Mouse (Mus musculus) large intestine, adult 2 months (tissue): Measurements from ENCODE around the gene Pld3. TPM values are rescaled to one million over a fixed set of nuclear protein-coding genes. Genes with fewer than 3 reads are reported as not detected.

ENCODE experiments used
- DNase-seq: peaks from one replicate; pipeline ENCODE4 v3.0.0-alpha.2; 2012; ENCODE audit warnings: low read depth, low spot score
- WGBS: fragments of 180-500 bp; shearing (Covaris S2); methylation state at CpG from one replicate; pipeline ENCODE4 v1.1.7; 2018; 5-methylcytosine and 5-hydroxymethylcytosine counted together
- polyA plus RNA-seq: library from polyadenylated mRNA; depleted of rRNA; stranded (reverse); fragments of >200 nt; gene quantifications from 2 replicates; pipeline ENCODE4 v1.2.3, GENCODE M21; 2012; rRNA removed

Pld3 gene
- polyA plus RNA-seq, 1 experiment: 63.0 TPM

DNA sequence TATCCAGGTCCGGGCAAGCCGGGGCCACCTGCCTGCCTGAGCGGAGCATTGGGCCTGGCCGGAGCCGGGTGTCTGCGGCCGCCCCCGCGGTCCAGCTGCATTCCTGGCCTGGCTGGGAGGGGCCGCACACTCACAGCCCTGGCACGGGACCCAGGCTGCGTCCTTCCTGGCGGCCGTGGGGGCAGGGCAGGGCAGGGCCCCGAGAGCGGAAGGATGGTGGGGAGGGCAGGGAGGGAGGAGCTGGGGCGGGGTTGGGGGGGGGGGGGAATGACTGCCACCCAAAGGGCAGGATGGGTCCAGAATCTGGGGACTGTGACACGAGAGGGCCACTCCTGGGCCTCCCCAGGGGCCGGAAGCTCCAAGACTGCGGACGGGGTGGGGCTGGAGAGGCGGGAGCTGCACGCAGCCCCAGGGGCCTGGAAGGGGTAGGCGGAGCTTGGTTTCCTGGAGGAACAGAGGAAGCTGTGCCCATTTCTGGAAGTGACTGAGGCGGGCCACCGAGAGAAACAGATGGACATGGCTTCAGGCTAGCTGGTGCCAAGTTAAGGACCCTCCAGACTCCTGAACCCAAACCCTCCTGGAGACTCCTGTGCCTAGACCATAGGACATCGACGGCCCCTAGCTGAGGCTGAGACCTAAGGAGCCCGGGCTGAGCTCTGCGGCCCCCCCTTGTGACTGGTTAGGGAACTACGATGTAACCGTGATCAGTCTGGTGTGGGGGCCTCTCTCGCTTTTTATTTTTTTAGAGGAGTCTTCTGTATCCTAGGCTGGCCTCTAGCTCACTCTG lies 62.3 kb downstream of the Pld3 start:
- no peak for DNase-seq
- WGBS: under 1% methylated on average over 32 of the region's 33 CpGs

- 8% methylated on average over 4 of the region's 4 CpGs for WGBS
Observed at GRCm38 (mm10) chr7:27490227-27490542, 62.8 kb downstream of the Pld3 start.

DNA sequence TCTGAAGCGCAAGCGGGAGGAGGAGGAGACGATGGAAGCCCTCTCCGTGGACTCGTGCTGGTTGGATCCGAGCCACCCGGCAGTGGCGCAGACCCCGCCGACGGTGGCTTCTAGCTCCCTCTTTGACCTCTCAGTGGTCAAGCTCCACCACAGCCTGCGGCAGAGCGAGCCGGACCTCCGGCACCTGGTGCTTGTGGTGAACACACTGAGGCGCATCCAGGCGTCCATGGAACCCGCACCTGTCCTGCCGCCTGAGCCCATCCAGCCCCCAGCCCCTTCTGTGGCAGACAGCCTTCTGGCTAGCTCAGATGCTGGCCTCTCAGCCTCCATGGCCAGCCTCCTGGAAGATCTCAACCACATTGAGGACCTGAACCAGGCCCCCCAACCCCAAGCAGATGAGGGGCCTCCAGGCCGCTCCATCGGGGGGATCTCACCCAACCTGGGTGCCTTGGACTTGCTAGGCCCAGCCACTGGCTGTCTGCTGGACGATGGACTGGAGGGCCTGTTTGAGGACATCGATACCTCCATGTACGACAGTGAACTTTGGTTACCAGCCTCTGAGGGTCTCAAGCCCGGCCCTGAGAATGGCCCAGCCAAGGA lies 63.6 kb downstream of the Pld3 start:
- WGBS: 85% methylated on average over 25 of the region's 25 CpGs
- DNase-seq: no peak

More at GRCm38 (mm10) chr7:27490227-27490542, 62.8 kb downstream of the Pld3 start:
- no peak for DNase-seq

GRCm38 (mm10) chr7:27487740-27488268 lies 65.2 kb downstream of the Pld3 start:
- no peak for DNase-seq
- WGBS: 1% methylated on average over 13 of the region's 13 CpGs

DNA sequence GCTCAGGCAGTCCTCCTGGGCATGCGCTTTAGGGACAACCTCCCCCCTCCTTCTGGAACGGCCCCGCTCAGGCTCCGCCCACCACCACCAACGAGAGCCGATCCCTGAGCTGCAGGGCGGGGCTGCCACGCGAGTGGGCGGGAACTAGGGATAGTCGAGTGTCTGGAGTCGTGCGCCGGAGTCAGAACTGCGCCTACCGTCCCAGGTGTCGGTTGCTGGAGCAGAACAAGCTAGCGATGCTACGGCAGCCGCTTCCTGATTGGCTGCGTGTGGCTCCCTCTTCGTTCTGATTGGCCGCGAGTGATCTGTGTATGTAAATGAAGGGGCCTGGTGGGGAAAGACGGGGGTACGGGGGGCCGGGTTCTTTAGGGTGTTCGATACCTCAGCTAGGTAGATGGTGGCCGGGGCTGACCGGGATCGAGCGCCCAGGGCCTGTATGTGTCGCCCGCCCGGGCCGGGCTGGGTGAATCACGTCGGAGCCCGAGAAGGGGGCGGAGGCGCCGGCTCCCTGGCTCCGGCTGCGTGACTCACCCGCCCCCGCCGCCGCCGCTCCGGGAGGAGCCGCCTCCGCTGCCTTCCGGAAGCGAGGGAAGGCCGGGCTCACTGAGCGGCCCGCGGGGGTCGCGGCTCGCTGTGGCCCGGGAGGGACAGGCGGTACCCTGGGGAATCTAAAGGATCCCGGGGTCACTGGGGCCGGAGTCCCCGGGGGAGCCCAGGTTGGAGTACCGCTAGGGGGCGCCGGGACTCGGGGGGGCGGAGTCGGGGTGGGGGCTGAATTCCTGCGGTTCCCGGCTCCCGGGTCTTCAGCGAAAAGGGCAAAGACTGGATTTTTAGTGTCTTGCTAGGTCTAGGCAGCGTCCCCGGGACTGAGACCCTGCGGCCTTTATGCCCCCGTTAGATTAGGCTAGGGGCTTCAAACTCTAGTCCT lies 66.0 kb downstream of the Pld3 start, which contains the start of gene Sertad1:
Gene Sertad1 (plus strand): TSS at position 141 of the 928 bp plus-strand sequence.
- under 1% methylated on average over 79 of the region's 80 CpGs for WGBS
- peak; percentile 97 for DNase-seq

DNA sequence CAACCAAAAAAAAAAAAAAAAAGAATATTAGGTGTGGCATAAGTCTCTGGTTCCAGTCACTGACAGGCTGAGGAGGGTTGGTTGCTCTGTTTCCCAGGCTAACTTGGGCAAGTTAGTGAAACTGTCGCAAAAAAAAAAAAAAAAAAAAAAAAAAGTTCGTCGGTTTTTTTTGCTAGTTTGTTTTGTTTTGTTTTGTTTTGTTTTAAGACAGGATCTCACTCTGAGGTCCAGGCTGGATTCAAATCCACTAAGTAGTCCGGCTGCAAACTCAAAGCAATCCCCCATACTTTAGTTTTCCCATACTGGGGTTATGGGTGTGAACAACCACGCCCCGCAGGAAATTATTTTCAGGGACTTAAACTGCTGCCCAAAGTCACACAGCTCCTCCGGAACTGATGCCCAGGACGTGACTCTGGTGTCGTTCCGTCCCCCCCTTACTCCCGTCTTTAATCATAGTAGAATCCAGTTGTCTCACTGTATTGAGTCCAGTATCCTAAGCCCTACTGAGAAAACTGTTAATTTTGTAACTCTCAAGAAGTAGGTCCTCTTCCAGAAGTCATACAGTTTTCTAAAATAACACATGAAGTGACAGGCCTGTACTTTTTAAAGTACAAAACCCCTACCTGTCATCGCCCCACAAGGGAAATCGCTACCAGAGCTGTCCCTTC lies 66.8 kb downstream of the Pld3 start:
- DNase-seq: no peak
- under 1% methylated on average over 13 of the region's 13 CpGs for WGBS

- 89% methylated on average over 4 of the region's 4 CpGs for WGBS
- DNase-seq: no peak
Observed at GRCm38 (mm10) chr7:27483860-27484259, 69.2 kb downstream of the Pld3 start.

Other genes starting within 250 kb of the Pld3 start
- gene Ltbp4, start 215.5 kb downstream of the Pld3 start, polyA plus RNA-seq: 71.2 and 75.4 TPM in 2 replicates
- 59.9 and 78.1 TPM in 2 replicates for gene Shkbp1, start 197.2 kb downstream of the Pld3 start, polyA plus RNA-seq
- gene Gm20479, start 195.8 kb downstream of the Pld3 start, polyA plus RNA-seq: 0.22 TPM in 1 of 2 replicates, not detected in the other
- gene Sptbn4, start 105.5 kb downstream of the Pld3 start, polyA plus RNA-seq: 0.19 and 0.34 TPM in 2 replicates
- gene Blvrb, start 105.2 kb downstream of the Pld3 start, polyA plus RNA-seq: 60.1 and 72.7 TPM in 2 replicates
- 14.5 and 15.3 TPM in 2 replicates for gene Sertad3, start 79.5 kb downstream of the Pld3 start, polyA plus RNA-seq
- 54.5 and 60.4 TPM in 2 replicates for gene Sertad1, start 66.3 kb downstream of the Pld3 start, polyA plus RNA-seq
- 1.1 and 1.2 TPM in 2 replicates for gene Prx, start 53.9 kb downstream of the Pld3 start, polyA plus RNA-seq
- 0.56 and 0.73 TPM in 2 replicates for gene Hipk4, start 30.0 kb downstream of the Pld3 start, polyA plus RNA-seq
- gene 2310022A10Rik, start within 50 bp of the Pld3 start, polyA plus RNA-seq: 15.9 and 16.6 TPM in 2 replicates
- 40.2 and 44.7 TPM in 2 replicates for gene Akt2, start 38.3 kb upstream of the Pld3 start, polyA plus RNA-seq
- gene Ttc9b, start 100.7 kb upstream of the Pld3 start, polyA plus RNA-seq: 0.12 and 0.38 TPM in 2 replicates
- gene Map3k10, start 121.4 kb upstream of the Pld3 start, polyA plus RNA-seq: 10.8 and 11.4 TPM in 2 replicates
- 0.10 TPM in 2 replicates for gene Zfp607b, start 136.1 kb upstream of the Pld3 start, polyA plus RNA-seq
- gene Zfp60, start 178.2 kb upstream of the Pld3 start, polyA plus RNA-seq: 1.1 and 1.2 TPM in 2 replicates